Comparison of ENCODE assay signal across 25 mouse cellular contexts in the genomic region with DNA sequence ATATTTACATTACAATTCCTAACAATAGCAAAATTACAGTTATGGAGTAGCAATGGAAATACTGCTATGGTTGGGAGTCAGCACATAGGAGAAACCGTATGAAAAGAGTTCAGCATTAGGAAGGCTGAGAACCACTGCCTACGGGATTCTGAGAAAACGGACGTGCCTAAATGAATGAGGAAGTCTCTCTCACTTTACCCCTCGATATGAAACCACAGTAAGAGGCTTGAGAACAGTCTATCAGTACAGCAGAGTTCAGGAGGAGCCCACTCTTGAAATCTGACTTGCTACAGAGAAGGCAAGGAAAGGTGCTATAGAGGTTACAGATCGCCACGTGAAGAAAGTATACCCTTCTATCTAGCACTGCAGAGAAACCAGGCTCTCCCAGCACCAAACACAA. TPM values are rescaled to one million over a fixed set of nuclear protein-coding genes. Genes with fewer than 3 reads are reported as not detected.
DNase-seq lines count a peak whose midpoint lies in the region; ATAC-seq and TF ChIP-seq lines count a peak whose summit lies in the region.
"Had no signal": no experiment of that assay in that cellular context is flagged by ENCODE, and none has a peak within 500 bp of the region (broad histone marks: within the 10 kb centered on the region; RNA-seq: fewer than 3 reads in every experiment).

No protein-coding gene starts in this region.

- H3K9ac ChIP-seq in lung, postnatal 0 days (replicated peaks; ENCODE audit: low read depth): no peak overlapping the region
- no peak overlapping the region for H3K9ac ChIP-seq in heart, embryonic 11.5 days (ENCODE audit: low read depth, low read length)
- H3K9ac ChIP-seq: embryonic facial prominence, embryonic 13.5 days; forebrain, embryonic 12.5 days; heart, embryonic 13.5 days; hindbrain, embryonic 12.5 days had no signal

- no peak for TF ChIP-seq CTCF in lung, postnatal 0 days (IDR thresholded peaks at IDR 0.05)

- no peaks in the 10 kb centered on the region for H3K27me3 ChIP-seq in lung, postnatal 0 days (replicated peaks; ENCODE audit: insufficient read depth, low read length)
- no peaks in the 10 kb centered on the region for H3K27me3 ChIP-seq in heart, embryonic 11.5 days (ENCODE audit: control insufficient read depth, insufficient read depth, low read length)
- H3K27me3 ChIP-seq: CH12.LX; embryonic facial prominence, embryonic 13.5 days; forebrain, embryonic 12.5 days; heart, embryonic 13.5 days; hindbrain, embryonic 12.5 days had no signal

- 68% methylated on average over 7 of the region's 7 CpGs for WGBS in lung, postnatal 0 days
- 79% methylated on average over 7 of the region's 7 CpGs for WGBS in heart, embryonic 11.5 days (ENCODE audit: insufficient replicate concordance)

- TF ChIP-seq EP300 in lung, postnatal 0 days (IDR thresholded peaks at IDR 0.05): no peak

- DNase-seq in lung, postnatal 36 days: peak; percentile 7
- no peak for DNase-seq in lung, postnatal 0 days (ENCODE audit: low spot score)
- DNase-seq in B cell, adult 2 months: no peak
- DNase-seq: adrenal gland, postnatal 10 days; cerebellum, adult 11-12 months; cerebellum, adult 9-10 months; cerebellum, postnatal 25 days; gastrocnemius, postnatal 14 days; heart, postnatal 36 days had no signal

- H3K9me3 ChIP-seq in lung, postnatal 0 days (ENCODE audit: low read length): no peaks in the 10 kb centered on the region
- H3K9me3 ChIP-seq in heart, embryonic 11.5 days (replicated peaks; ENCODE audit: control insufficient read depth, low read length): no peaks in the 10 kb centered on the region
- H3K9me3 ChIP-seq: embryonic facial prominence, embryonic 13.5 days; forebrain, embryonic 12.5 days; heart, embryonic 13.5 days; hindbrain, embryonic 12.5 days had no signal

- no peaks in the 10 kb centered on the region for H3K4me1 ChIP-seq in lung, postnatal 0 days (ENCODE audit: insufficient read depth, low read depth, low read length)
- H3K4me1 ChIP-seq in heart, embryonic 11.5 days (ENCODE audit: control insufficient read depth, insufficient read depth, low read length): no peaks in the 10 kb centered on the region
- H3K4me1 ChIP-seq: embryonic facial prominence, embryonic 13.5 days; forebrain, embryonic 12.5 days; heart, embryonic 13.5 days; hindbrain, embryonic 12.5 days had no signal

- no peak overlapping the region for H3K4me2 ChIP-seq in lung, postnatal 0 days (replicated peaks; ENCODE audit: low read depth, low read length)
- no peak overlapping the region for H3K4me2 ChIP-seq in heart, embryonic 11.5 days
- H3K4me2 ChIP-seq: embryonic facial prominence, embryonic 13.5 days; forebrain, embryonic 12.5 days; heart, embryonic 13.5 days; hindbrain, embryonic 12.5 days had no signal

- H3K4me3 ChIP-seq in lung, postnatal 0 days (ENCODE audit: low read depth, low read length): no peak overlapping the region
- H3K4me3 ChIP-seq in heart, embryonic 11.5 days (ENCODE audit: low read depth, low read length): no peak overlapping the region
- H3K4me3 ChIP-seq: embryonic facial prominence, embryonic 13.5 days; forebrain, embryonic 12.5 days; heart, embryonic 13.5 days; hindbrain, embryonic 12.5 days had no signal

- peaks cover 18% of the 10 kb centered on the region; the same call in 1 of the 2 replicates for H3K36me3 ChIP-seq in lung, postnatal 0 days (ENCODE audit: insufficient read depth, low read length)
- H3K36me3 ChIP-seq in heart, embryonic 11.5 days (ENCODE audit: control insufficient read depth, insufficient read depth, low read length): no peaks in the 10 kb centered on the region

- no peak overlapping the region for H3K27ac ChIP-seq in lung, postnatal 0 days (ENCODE audit: low read length)
- H3K27ac ChIP-seq in heart, embryonic 11.5 days (ENCODE audit: low read depth, low read length): no peak overlapping the region
- H3K27ac ChIP-seq: embryonic facial prominence, embryonic 13.5 days; forebrain, embryonic 12.5 days; heart, embryonic 13.5 days; hindbrain, embryonic 12.5 days; hindbrain, postnatal 0 days had no signal

- ATAC-seq in lung, postnatal 0 days: no peak
- ATAC-seq in granulocyte monocyte progenitor cell, adult 5-6 weeks (replicated peaks; ENCODE audit: poor library complexity, severe bottlenecking): peak; percentile 98
- ATAC-seq in megakaryocyte progenitor cell, adult 5-6 weeks (replicated peaks; ENCODE audit: poor library complexity): peak; percentile 95
- no peak for ATAC-seq in heart, embryonic 11.5 days (replicated peaks; ENCODE audit: insufficient number of reproducible peaks, low FRiP score, low TSS enrichment)
- no peak for ATAC-seq in megakaryocyte-erythroid progenitor cell, adult 5-6 weeks (replicated peaks; ENCODE audit: low FRiP score, low TSS enrichment, poor library complexity, severe bottlenecking)
- ATAC-seq: forebrain, embryonic 16.5 days; hindbrain, postnatal 0 days had no signal

RNA-seq across cellular contexts. Expression of gene Chmp2b, which starts 13.6 kb away (rescaled TPM):
- 104 and 116 TPM in 2 replicates for polyA plus RNA-seq in lung, postnatal 0 days (2015; fragmentation: Nextera tagmentation; extraction: Ambion mirVana)
- 35.5 and 44.5 TPM in 2 replicates for total RNA-seq in granulocyte monocyte progenitor cell, adult 5-6 weeks (2014; fragmentation: Nextera tagmentation)
- total RNA-seq in granulocyte monocyte progenitor cell, adult 5-6 weeks (2017): 29.7 and 32.0 TPM in 2 replicates
- 64.1 and 64.5 TPM in 2 replicates for total RNA-seq in megakaryocyte progenitor cell, adult 5-6 weeks (2015)
- total RNA-seq in megakaryocyte progenitor cell, adult 5-6 weeks (2017): 38.9 and 39.4 TPM in 2 replicates
- polyA plus RNA-seq in heart, embryonic 11.5 days (2014; fragmentation: Nextera tagmentation; extraction: Ambion mirVana): 43.2 and 51.7 TPM in 2 replicates
- total RNA-seq in megakaryocyte-erythroid progenitor cell, adult 5-6 weeks (2014; fragmentation: Nextera tagmentation): 19.3 and 29.3 TPM in 2 replicates
- 25.0 and 35.6 TPM in 2 replicates for total RNA-seq in megakaryocyte-erythroid progenitor cell, adult 5-6 weeks (2017)

RNA-seq across cellular contexts. Expression of gene Pou1f1, which starts 28.6 kb away (rescaled TPM):
- polyA plus RNA-seq in lung, postnatal 0 days (2015; fragmentation: Nextera tagmentation; extraction: Ambion mirVana): not detected in 2 replicates
- not detected in 2 replicates for total RNA-seq in granulocyte monocyte progenitor cell, adult 5-6 weeks (2014; fragmentation: Nextera tagmentation)
- not detected in 2 replicates for total RNA-seq in granulocyte monocyte progenitor cell, adult 5-6 weeks (2017)
- total RNA-seq in megakaryocyte progenitor cell, adult 5-6 weeks (2015): not detected in 2 replicates
- not detected in 2 replicates for total RNA-seq in megakaryocyte progenitor cell, adult 5-6 weeks (2017)
- polyA plus RNA-seq in heart, embryonic 11.5 days (2014; fragmentation: Nextera tagmentation; extraction: Ambion mirVana): not detected in 2 replicates
- not detected in 2 replicates for total RNA-seq in megakaryocyte-erythroid progenitor cell, adult 5-6 weeks (2014; fragmentation: Nextera tagmentation)
- not detected in 2 replicates for total RNA-seq in megakaryocyte-erythroid progenitor cell, adult 5-6 weeks (2017)
- total RNA-seq: adrenal gland, postnatal 10 days; adrenal gland, postnatal 4 days; CH12.LX; gastrocnemius, adult 18-20 months; gastrocnemius, postnatal 14 days; heart, adult 8-10 months; heart, postnatal 36 days; hindbrain, postnatal 0 days had no signal
- polyA plus RNA-seq: embryonic facial prominence, embryonic 13.5 days; forebrain, embryonic 12.5 days; forebrain, embryonic 16.5 days; gonadal fat pad, adult 2 months; heart, embryonic 13.5 days; heart, postnatal 0 days; hindbrain, embryonic 12.5 days; hindbrain, postnatal 0 days had no signal

Comparison
In these comparisons a context has a peak if more than half of its experiments do, and no peak if none do; other contexts are left out.
1. ATAC-seq: peak in granulocyte monocyte progenitor cell, adult 5-6 weeks (single experiment) and megakaryocyte progenitor cell, adult 5-6 weeks (single experiment); none in lung, postnatal 0 days (single experiment), heart, embryonic 11.5 days (single experiment) and megakaryocyte-erythroid progenitor cell, adult 5-6 weeks (single experiment).